Mouse (Mus musculus) ES-Bruce4 (cell line): ENCODE measurements around the gene Ubap1l.

Experiments
- CTCF ChIP-seq: IDR thresholded peaks from one replicate; pipeline ENCODE4 v1.8.1; 2011; ENCODE audit warnings: low read depth, low read length
- EP300 ChIP-seq: IDR thresholded peaks from 2 replicates; pipeline ENCODE4 v1.6.1; 2011; ENCODE audit warnings: low read depth, low read length; ENCODE audit not compliant: insufficient read depth
- POLR2A ChIP-seq: IDR thresholded peaks from one replicate; pipeline ENCODE4 v1.8.1; 2011; ENCODE audit warnings: low read length; ENCODE audit not compliant: insufficient read depth

DNA sequence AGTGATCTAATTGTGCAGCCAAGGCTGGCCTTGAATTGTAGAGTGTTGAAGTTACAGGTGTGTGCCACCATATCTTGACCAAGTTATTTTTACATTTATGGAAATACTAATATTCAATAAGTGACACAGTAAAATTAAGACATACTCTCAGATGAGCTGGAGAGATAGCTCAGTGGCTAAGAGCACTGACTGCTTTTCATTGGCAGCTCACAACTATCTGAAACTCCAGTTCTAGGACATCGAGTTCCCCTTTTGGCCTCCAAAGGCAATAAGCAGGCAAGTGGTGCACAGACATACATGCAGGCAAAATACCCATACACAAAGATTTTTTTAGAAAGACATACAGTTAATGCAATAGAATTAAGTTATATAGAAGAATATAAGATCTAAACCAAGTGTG is 47.0 kb upstream of the Ubap1l start:
- TF ChIP-seq CTCF (no peak), POLR2A (no peak), EP300 (no peak)
